Mouse (Mus musculus) liver, embryonic 13.5 days (tissue): ENCODE results near the gene Peli1. TPM values are rescaled to one million over a fixed set of nuclear protein-coding genes. Genes with fewer than 3 reads are reported as not detected.

Experiments
- ATAC-seq: fragments of 200-750 bp; cut with Nextera tagmentation; 2 replicates; pipeline ENCODE4 v1.8.0; 2017; ENCODE audit warnings: low read depth, mild to moderate bottlenecking, moderate number of reproducible peaks, moderate library complexity
- DNase-seq: peaks from one replicate; pipeline ENCODE4 v3.0.0; 2022
- H3K27ac ChIP-seq: fragments of 300-500 bp; sonication (generic); 2 replicates; pipeline ENCODE4 v1.5.1; 2015; ENCODE audit warnings: moderate library complexity, mild to moderate bottlenecking, inconsistent platforms
- H3K27me3 ChIP-seq: fragments of 300-500 bp; sonication (generic); 2 replicates; pipeline ENCODE4 v1.6.1; 2015; ENCODE audit warnings: mild to moderate bottlenecking, inconsistent platforms
- H3K36me3 ChIP-seq: fragments of 300-500 bp; sonication (generic); 2 replicates; pipeline ENCODE4 v1.6.1; 2015; ENCODE audit warnings: mild to moderate bottlenecking, inconsistent platforms
- H3K4me1 ChIP-seq: fragments of 300-500 bp; sonication (generic); replicated peaks from 2 replicates; pipeline ENCODE4 v1.6.1; 2015; ENCODE audit warnings: inconsistent platforms
- H3K4me2 ChIP-seq: fragments of 300-500 bp; sonication (generic); 2 replicates; pipeline ENCODE4 v1.6.1; 2015; ENCODE audit warnings: inconsistent platforms, mild to moderate bottlenecking, moderate library complexity
- H3K4me3 ChIP-seq: fragments of 300-500 bp; sonication (generic); replicated peaks from 2 replicates; pipeline ENCODE4 v1.5.1; 2015; ENCODE audit warnings: mild to moderate bottlenecking, inconsistent platforms
- H3K9ac ChIP-seq: fragments of 300-500 bp; sonication (generic); 2 replicates; pipeline ENCODE4 v1.6.1; 2015; ENCODE audit warnings: mild to moderate bottlenecking, inconsistent platforms
- H3K9me3 ChIP-seq: fragments of 300-500 bp; sonication (generic); replicated peaks from 2 replicates; pipeline ENCODE4 v1.6.1; 2016; ENCODE audit warnings: inconsistent platforms
- WGBS: fragments of 180-500 bp; shearing (Covaris S2); methylation state at CpG from one replicate; pipeline ENCODE4 v1.1.7; 2015; ENCODE audit not compliant: insufficient replicate concordance; 5-methylcytosine and 5-hydroxymethylcytosine counted together
- polyA plus RNA-seq: library from polyadenylated mRNA; unstranded; fragments of >200 nt; fragmentation: Nextera tagmentation; extraction: Ambion mirVana; gene quantifications from 2 replicates; pipeline ENCODE4 v1.2.1, GENCODE M21; 2015

Gene Peli1
- polyA plus RNA-seq, 1 experiment from 2014 or later: 10.5 TPM

DNA sequence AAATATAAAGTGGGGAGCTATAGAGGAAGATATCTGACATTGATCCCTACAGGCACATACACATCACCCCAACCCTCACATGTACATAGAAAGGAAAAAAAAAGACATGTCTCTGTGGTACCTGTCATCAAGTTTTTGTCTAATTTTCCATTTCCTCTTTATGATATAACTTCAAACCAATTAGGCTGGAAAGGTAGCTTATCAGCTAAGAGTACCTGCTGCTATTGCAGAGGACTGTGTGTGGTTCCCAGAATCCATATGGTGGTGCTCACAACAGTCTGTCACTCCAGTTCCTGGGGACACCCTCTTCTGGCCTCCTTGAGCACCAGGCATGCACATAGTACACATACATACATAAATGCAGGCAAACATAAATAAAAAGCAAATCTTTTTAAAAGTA, 24.7 kb downstream of the Peli1 start:
- no peaks in the 10 kb centered on the region for H3K27me3 ChIP-seq
- H3K9me3 ChIP-seq: no peaks in the 10 kb centered on the region
- no peak overlapping the region for H3K4me2 ChIP-seq
- no peak for ATAC-seq
- peaks cover 3% of the 10 kb centered on the region for H3K4me1 ChIP-seq
- no peak overlapping the region for H3K9ac ChIP-seq
- no peak overlapping the region for H3K4me3 ChIP-seq
- H3K36me3 ChIP-seq: no peaks in the 10 kb centered on the region
- H3K27ac ChIP-seq: no peak overlapping the region
- DNase-seq: no peak

DNA sequence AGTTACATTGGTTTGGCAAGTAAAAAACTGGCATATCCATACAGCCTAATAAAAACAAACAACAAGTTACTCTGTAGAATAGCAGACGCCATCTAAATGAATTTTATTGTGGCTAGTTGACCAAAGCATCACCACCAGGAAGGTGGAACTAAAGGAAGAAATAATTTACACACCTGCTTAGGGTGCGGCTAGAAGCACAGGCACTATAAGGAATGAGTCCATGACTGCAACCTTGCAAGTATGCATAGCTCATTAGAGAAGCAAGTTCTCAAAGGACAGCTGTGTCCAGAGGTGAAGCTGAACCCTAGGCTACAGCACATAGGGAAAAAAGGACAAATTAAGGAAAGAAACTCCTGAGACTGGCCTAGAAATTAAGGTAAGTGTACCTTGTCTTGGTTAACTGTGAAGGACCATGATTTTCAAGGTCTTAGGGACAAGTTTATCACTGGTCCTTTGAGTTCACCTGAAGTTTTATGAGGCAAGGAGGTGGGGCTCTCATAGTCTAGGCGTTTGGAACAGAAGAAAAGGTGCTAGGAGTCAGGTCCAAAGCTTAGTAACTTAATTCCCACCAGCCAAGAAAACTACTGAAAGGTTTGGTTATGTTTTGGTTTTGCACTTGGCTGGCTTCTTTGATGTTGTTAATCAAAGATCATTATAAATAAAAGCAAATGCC, 25.7 kb downstream of the Peli1 start:
- ATAC-seq (no peak), DNase-seq (no peak)
- 68% methylated on average over 3 of the region's 3 CpGs for WGBS
- H3K36me3 ChIP-seq: no peaks in the 10 kb centered on the region
- H3K4me1 ChIP-seq: peaks cover 6% of the 10 kb centered on the region
- no peaks in the 10 kb centered on the region for H3K27me3 ChIP-seq
- no peak overlapping the region for H3K4me3 ChIP-seq
- no peak overlapping the region for H3K4me2 ChIP-seq
- H3K9me3 ChIP-seq: no peaks in the 10 kb centered on the region
- H3K9ac ChIP-seq: no peak overlapping the region
- no peak overlapping the region for H3K27ac ChIP-seq

DNA sequence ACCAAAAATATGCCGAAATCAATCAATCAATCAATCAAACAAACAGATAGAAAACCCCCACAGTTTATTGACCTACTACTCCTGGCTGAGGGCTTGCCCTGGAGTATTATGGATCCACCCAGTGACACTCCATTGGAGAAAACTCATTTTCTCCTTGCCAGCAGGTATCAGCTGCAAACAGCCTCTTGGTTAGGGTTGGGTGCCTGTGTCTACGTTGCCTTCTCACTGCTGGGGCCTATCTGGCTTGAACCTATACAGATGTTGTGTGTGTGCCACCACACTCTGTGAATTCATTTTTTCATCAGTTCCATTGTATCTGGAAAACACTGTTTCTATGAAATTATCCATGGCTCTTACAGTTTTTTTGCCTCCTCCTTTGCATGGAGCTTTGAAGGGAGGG, 30.6 kb downstream of the Peli1 start:
- H3K4me1 ChIP-seq: peaks cover 23% of the 10 kb centered on the region
- H3K27me3 ChIP-seq: no peaks in the 10 kb centered on the region
- H3K9me3 ChIP-seq: no peaks in the 10 kb centered on the region
- no peak overlapping the region for H3K9ac ChIP-seq
- no peaks in the 10 kb centered on the region for H3K36me3 ChIP-seq
- H3K4me2 ChIP-seq: no peak overlapping the region
- ATAC-seq (peak; percentile 39; the same call in 1 of the 2 replicates), DNase-seq (no peak)
- WGBS: 48% methylated on average over 2 of the region's 2 CpGs
- no peak overlapping the region for H3K27ac ChIP-seq
- H3K4me3 ChIP-seq: no peak overlapping the region

DNA sequence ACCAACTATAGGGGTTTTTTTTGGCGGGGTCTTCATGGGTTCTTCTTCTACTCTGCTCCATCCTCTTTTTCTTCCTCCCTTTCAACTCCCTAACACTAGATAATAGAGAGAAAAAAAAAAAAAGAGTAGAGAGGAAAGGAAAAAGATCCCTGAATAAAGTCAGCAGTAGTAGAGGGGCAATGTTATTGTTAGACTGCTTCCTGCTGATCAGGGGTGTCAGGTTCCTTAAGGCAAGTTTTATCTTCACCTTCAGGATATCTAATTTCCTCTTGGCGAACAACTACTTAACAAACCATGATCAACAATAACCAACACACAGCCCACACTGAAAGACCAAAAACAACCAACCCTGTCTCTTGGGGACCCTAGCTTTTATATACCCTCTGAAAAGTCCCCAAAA, 31.3 kb downstream of the Peli1 start:
- Histone ChIP-seq H3K27ac (no peak overlapping the region), H3K27me3 (no peaks in the 10 kb centered on the region), H3K4me3 (no peak overlapping the region), H3K4me2 (no peak overlapping the region), H3K9me3 (no peaks in the 10 kb centered on the region), H3K4me1 (peaks cover 23% of the 10 kb centered on the region), H3K9ac (no peak overlapping the region), H3K36me3 (no peaks in the 10 kb centered on the region)
- DNase-seq: no peak
- 24% methylated on average over 2 of the region's 2 CpGs for WGBS
- no peak for ATAC-seq

GRCm38 (mm10) chr11:21131692-21132091, 40.6 kb downstream of the Peli1 start:
- Histone ChIP-seq H3K4me3 (no peak overlapping the region), H3K4me1 (peaks cover 25% of the 10 kb centered on the region), H3K9me3 (no peaks in the 10 kb centered on the region), H3K9ac (no peak overlapping the region), H3K36me3 (peaks cover 6% of the 10 kb centered on the region), H3K4me2 (no peak overlapping the region), H3K27me3 (no peaks in the 10 kb centered on the region), H3K27ac (no peak overlapping the region)
- 59% methylated on average over 2 of the region's 2 CpGs for WGBS
- DNase-seq (no peak), ATAC-seq (no peak)

DNA sequence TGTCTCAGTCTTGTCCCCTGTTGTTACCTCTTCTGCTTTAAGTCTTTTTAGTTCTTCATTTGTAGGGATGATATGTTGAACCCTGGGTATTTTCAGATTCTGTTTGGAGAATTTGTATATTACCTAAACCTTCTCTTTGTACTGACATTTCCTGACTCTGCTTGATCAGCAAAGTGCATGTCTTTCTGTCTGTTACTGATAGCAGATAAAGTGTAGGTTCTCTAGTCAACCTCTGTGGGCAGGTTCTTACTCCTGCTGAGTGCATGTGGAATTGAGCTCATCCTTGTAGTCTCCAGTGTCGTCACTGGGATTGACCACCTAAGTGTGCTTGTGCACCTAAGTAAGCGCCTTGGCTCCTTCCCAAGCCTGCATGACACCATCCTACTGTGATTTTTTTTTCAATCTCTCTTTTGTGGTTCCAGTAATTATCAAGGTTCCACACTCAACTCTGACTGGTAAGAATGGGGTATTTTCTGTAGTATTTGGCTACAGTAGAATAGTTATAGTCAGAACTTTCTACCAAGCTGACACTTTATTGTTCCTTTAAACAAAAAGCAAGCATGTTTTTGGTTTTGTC, 43.9 kb downstream of the Peli1 start:
- Histone ChIP-seq H3K36me3 (peaks cover 19% of the 10 kb centered on the region), H3K9me3 (no peaks in the 10 kb centered on the region), H3K27me3 (no peaks in the 10 kb centered on the region), H3K4me1 (peaks cover 21% of the 10 kb centered on the region), H3K4me3 (no peak overlapping the region), H3K27ac (no peak overlapping the region), H3K9ac (no peak overlapping the region), H3K4me2 (peak overlapping the region; percentile 29; the same call in 1 of the 2 replicates)
- DNase-seq: peak; percentile 17
- peak; percentile 66 for ATAC-seq
- WGBS: 45% methylated on average over 2 of the region's 2 CpGs

DNA sequence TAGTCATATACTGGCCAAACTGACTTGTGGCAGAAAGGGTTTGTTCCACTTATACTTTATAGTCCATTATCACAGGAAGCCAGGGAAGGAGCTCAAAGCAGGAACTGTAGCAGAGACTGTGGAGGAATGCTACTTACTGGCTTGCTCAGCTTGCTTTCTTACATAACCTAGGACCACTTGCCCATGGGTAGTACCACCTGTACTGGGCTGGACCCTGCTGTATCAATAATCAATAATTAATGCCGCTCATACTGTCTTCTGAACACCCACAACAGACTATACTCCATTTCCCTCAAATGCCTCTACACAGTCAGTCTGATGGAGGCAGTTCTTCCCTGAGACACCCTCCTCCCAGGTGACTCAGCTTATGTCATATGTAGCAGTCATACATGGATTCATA, 48.4 kb downstream of the Peli1 start:
- no peak for ATAC-seq
- no peak for DNase-seq
- Histone ChIP-seq H3K27ac (no peak overlapping the region), H3K9me3 (no peaks in the 10 kb centered on the region), H3K36me3 (peaks cover 34% of the 10 kb centered on the region), H3K4me3 (no peak overlapping the region), H3K4me2 (no peak overlapping the region), H3K27me3 (no peaks in the 10 kb centered on the region), H3K4me1 (peaks cover 12% of the 10 kb centered on the region), H3K9ac (no peak overlapping the region)
- 88% methylated on average over 1 of the region's 1 CpGs for WGBS

- Histone ChIP-seq H3K4me1 (no peaks in the 10 kb centered on the region), H3K36me3 (peaks cover 31% of the 10 kb centered on the region), H3K27ac (no peak overlapping the region), H3K27me3 (no peaks in the 10 kb centered on the region), H3K9ac (no peak overlapping the region), H3K9me3 (no peaks in the 10 kb centered on the region), H3K4me3 (no peak overlapping the region), H3K4me2 (no peak overlapping the region)
- 87% methylated on average over 7 of the region's 7 CpGs for WGBS
- no peak for DNase-seq
- no peak for ATAC-seq
Measured at GRCm38 (mm10) chr11:21141242-21141641, 50.2 kb downstream of the Peli1 start.

DNA sequence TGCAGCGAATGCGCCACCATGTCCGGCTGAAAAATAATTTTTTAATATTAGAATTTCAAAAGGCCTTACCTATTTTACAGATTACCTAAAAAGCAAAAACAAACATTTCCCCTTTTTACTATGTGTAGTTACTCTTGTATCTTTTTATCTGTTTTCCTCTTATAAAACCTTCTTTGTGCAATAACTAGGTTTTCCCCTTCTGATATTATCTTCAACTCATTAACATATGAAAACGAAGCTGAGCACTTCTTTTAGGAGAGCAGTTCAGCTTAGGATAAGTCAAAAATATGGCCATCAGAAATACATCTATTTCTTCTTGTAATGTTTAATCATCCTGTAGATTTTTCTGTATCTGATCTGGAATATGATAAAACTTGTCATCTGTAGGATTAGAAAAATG, 50.7 kb downstream of the Peli1 start:
- Histone ChIP-seq H3K4me1 (no peaks in the 10 kb centered on the region), H3K36me3 (peaks cover 31% of the 10 kb centered on the region), H3K4me3 (no peak overlapping the region), H3K4me2 (no peak overlapping the region), H3K27ac (no peak overlapping the region), H3K9ac (no peak overlapping the region), H3K27me3 (no peaks in the 10 kb centered on the region), H3K9me3 (no peaks in the 10 kb centered on the region)
- no peak for ATAC-seq
- WGBS: 84% methylated on average over 4 of the region's 4 CpGs
- DNase-seq: no peak

DNA sequence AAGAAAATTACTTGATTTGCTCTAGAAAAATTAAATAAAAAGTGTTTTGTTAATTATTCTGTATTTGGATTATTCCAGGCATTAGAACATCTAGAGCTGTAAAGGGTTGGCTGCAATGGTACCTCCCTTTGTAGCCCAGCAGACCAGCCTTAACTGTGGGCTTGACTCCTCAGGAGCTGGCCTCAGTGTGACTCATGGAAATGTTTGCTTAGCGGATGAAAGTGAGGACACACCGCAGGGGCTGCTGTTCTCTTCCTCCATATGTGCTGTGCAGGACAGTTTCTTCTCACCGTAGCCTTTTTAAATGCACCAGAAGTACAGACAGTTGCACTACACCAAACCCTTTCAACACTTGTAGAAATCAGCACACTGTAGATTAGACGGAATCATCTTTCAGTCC, 58.4 kb downstream of the Peli1 start:
- no peak overlapping the region for H3K4me2 ChIP-seq
- H3K9ac ChIP-seq: no peak overlapping the region
- peaks cover 33% of the 10 kb centered on the region for H3K36me3 ChIP-seq
- 85% methylated on average over 4 of the region's 4 CpGs for WGBS
- DNase-seq (no peak), ATAC-seq (no peak)
- H3K27ac ChIP-seq: no peak overlapping the region
- no peak overlapping the region for H3K4me3 ChIP-seq
- no peaks in the 10 kb centered on the region for H3K9me3 ChIP-seq
- no peaks in the 10 kb centered on the region for H3K4me1 ChIP-seq
- no peaks in the 10 kb centered on the region for H3K27me3 ChIP-seq

GRCm38 (mm10) chr11:21150316-21150715, 59.2 kb downstream of the Peli1 start:
- Histone ChIP-seq H3K36me3 (peaks cover 33% of the 10 kb centered on the region), H3K9ac (no peak overlapping the region), H3K9me3 (no peaks in the 10 kb centered on the region), H3K4me3 (no peak overlapping the region), H3K27me3 (no peaks in the 10 kb centered on the region), H3K4me1 (no peaks in the 10 kb centered on the region), H3K27ac (no peak overlapping the region), H3K4me2 (no peak overlapping the region)
- DNase-seq: no peak
- 83% methylated on average over 5 of the region's 5 CpGs for WGBS
- ATAC-seq: no peak

DNA sequence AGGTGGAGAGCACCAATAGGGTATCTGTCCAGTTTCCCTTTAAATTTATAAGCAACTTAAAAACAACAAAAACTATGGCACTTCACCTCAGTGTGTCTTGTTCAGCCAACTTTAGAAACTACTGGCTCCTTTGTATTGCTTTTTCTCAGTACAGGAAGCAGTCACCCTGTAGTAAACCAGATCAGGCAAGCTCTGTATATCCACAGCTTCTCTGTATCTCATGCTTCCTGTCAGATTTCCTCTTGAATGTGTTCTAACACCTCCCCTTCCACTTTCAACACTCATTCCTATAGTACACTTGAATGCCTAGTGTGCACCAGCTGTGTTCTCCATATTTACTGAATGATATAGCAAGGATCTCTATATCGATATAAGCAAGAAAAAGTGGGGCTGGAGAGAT, 60.6 kb downstream of the Peli1 start:
- no peaks in the 10 kb centered on the region for H3K9me3 ChIP-seq
- no peak overlapping the region for H3K4me2 ChIP-seq
- WGBS: 90% methylated on average over 1 of the region's 1 CpGs
- no peak overlapping the region for H3K27ac ChIP-seq
- H3K27me3 ChIP-seq: no peaks in the 10 kb centered on the region
- no peak overlapping the region for H3K9ac ChIP-seq
- no peak for ATAC-seq
- peaks cover 31% of the 10 kb centered on the region for H3K36me3 ChIP-seq
- no peak overlapping the region for H3K4me3 ChIP-seq
- DNase-seq: no peak
- no peaks in the 10 kb centered on the region for H3K4me1 ChIP-seq
